Mouse (Mus musculus) hindbrain, embryonic 11.5 days (tissue): Measurements from ENCODE around the gene Snn. TPM values are rescaled to one million over a fixed set of nuclear protein-coding genes. Genes with fewer than 3 reads are reported as not detected.
A peak's percentile ranks its signal among the peaks of the same experiment; 100 is the strongest.
"Not testable (repeated sequence)": the region's sequence is repeated elsewhere in the genome, so short reads cannot be mapped to it uniquely, and the experiment has no call there.

Experiments
- ATAC-seq: fragments of 200-750 bp; cut with Nextera tagmentation; 2 replicates; pipeline ENCODE4 v1.8.0; 2017; ENCODE audit warnings: mild to moderate bottlenecking, moderate TSS enrichment, moderate library complexity; ENCODE audit not compliant: low FRiP score
- DNase-seq: peaks from one replicate; pipeline ENCODE4 v3.0.0-alpha.2; 2015; ENCODE audit warnings: low spot score
- H3K27ac ChIP-seq: fragments of 300-500 bp; sonication (generic); 2 replicates; pipeline ENCODE4 v1.5.1; 2014; ENCODE audit warnings: mild to moderate bottlenecking, low read depth, low read length
- H3K27me3 ChIP-seq: fragments of 300-500 bp; sonication (generic); 2 replicates; pipeline ENCODE4 v1.6.1; 2014; ENCODE audit warnings: mild to moderate bottlenecking, low read length, moderate library complexity, mixed read lengths; ENCODE audit not compliant: control insufficient read depth, insufficient read depth
- H3K36me3 ChIP-seq: fragments of 300-500 bp; sonication (generic); 2 replicates; pipeline ENCODE4 v1.6.1; 2014; ENCODE audit warnings: mild to moderate bottlenecking, low read length, moderate library complexity, mixed read lengths; ENCODE audit not compliant: control insufficient read depth, insufficient read depth
- H3K4me1 ChIP-seq: fragments of 300-500 bp; sonication (generic); replicated peaks from 2 replicates; pipeline ENCODE4 v1.6.1; 2014; ENCODE audit warnings: low read length, mixed read lengths; ENCODE audit not compliant: control insufficient read depth, insufficient read depth
- H3K4me2 ChIP-seq: fragments of 300-500 bp; sonication (generic); replicated peaks from 2 replicates; pipeline ENCODE4 v1.6.1; 2014; ENCODE audit warnings: mild to moderate bottlenecking, low read depth, low read length
- H3K4me3 ChIP-seq: fragments of 300-500 bp; sonication (generic); 2 replicates; pipeline ENCODE4 v1.5.1; 2014; ENCODE audit warnings: low read depth, low read length
- H3K9ac ChIP-seq: fragments of 300-500 bp; sonication (generic); 2 replicates; pipeline ENCODE4 v1.6.1; 2014; ENCODE audit warnings: low read depth, low read length
- H3K9me3 ChIP-seq: fragments of 300-500 bp; sonication (generic); 2 replicates; pipeline ENCODE4 v1.6.1; 2016; ENCODE audit warnings: low read length; ENCODE audit not compliant: control insufficient read depth
- WGBS: fragments of 180-500 bp; shearing (Covaris S2); extraction: QIAGEN DNeasy Blood & Tissue Kit; methylation state at CpG from one replicate; pipeline ENCODE4 v1.1.7; 2014; 5-methylcytosine and 5-hydroxymethylcytosine counted together
- polyA plus RNA-seq: library from polyadenylated mRNA; unstranded; fragments of >200 nt; fragmentation: Nextera tagmentation; extraction: Ambion mirVana; gene quantifications from 2 replicates; pipeline ENCODE4 v1.2.1, GENCODE M21; 2014

Snn gene
- polyA plus RNA-seq = 96.5 and 113 TPM in 2 replicates

- no peak within 1 kb of the TSS for H3K4me3 ChIP-seq
- H3K27me3 ChIP-seq = no peaks in the 10 kb centered on the region
- H3K4me2 ChIP-seq = no peak within 1 kb of the TSS
- no peaks in the 10 kb centered on the region for H3K9me3 ChIP-seq
- no peak within 1 kb of the TSS for H3K9ac ChIP-seq
- 88% methylated on average over 4 of the region's 4 CpGs for whole genome bisulfite sequencing
- no peak for DNase-seq
- H3K36me3 ChIP-seq = no peaks in the 10 kb centered on the region
- H3K4me1 ChIP-seq = 0 out of 2 replicates have a peak, but pooled peaks cover 4% of the 10 kb centered on the region
- no peak within 1 kb of the TSS for H3K27ac ChIP-seq
- ATAC-seq = no peak
Observed at GRCm38 (mm10) chr16:11060645-11061044, at the start of gene Snn. Gene Snn, plus strand, starts transcription at chr16:11060945.

GRCm38 (mm10) chr16:11011206-11011605, 49.5 kb upstream of the Snn start:
- WGBS = 73% methylated on average over 2 of the region's 2 CpGs
- no peak for ATAC-seq

GRCm38 (mm10) chr16:11011939-11012338, 48.8 kb upstream of the Snn start:
- H3K9ac ChIP-seq = no peak overlapping the region
- H3K36me3 ChIP-seq = no peaks in the 10 kb centered on the region
- ATAC-seq (no peak), DNase-seq (no peak)
- H3K27me3 ChIP-seq = no peaks in the 10 kb centered on the region
- H3K4me3 ChIP-seq = no peak overlapping the region
- H3K4me1 ChIP-seq = no peaks in the 10 kb centered on the region; the same call in 1 of the 2 replicates
- WGBS = 89% methylated on average over 4 of the region's 4 CpGs
- H3K9me3 ChIP-seq = no peaks in the 10 kb centered on the region
- H3K27ac ChIP-seq = no peak overlapping the region
- no peak overlapping the region for H3K4me2 ChIP-seq

More at GRCm38 (mm10) chr16:11011206-11011605, 49.5 kb upstream of the Snn start:
- H3K27me3 ChIP-seq = no peaks in the 10 kb centered on the region
- no peak for DNase-seq
- H3K9ac ChIP-seq = no peak overlapping the region
- H3K4me3 ChIP-seq = no peak overlapping the region
- H3K27ac ChIP-seq = no peak overlapping the region
- H3K9me3 ChIP-seq = no peaks in the 10 kb centered on the region
- no peaks in the 10 kb centered on the region for H3K36me3 ChIP-seq
- H3K4me1 ChIP-seq = no peaks in the 10 kb centered on the region; the same call in 1 of the 2 replicates
- no peak overlapping the region for H3K4me2 ChIP-seq

- peak overlapping the region; percentile 42; the same call in 1 of the 2 replicates for H3K27ac ChIP-seq
- H3K9ac ChIP-seq = no peak overlapping the region
- H3K27me3 ChIP-seq = no peaks in the 10 kb centered on the region
- H3K4me1 ChIP-seq = no peaks in the 10 kb centered on the region; the same call in 1 of the 2 replicates
- WGBS = 75% methylated on average over 11 of the region's 11 CpGs
- ATAC-seq = no peak
- H3K4me2 ChIP-seq = no peak overlapping the region
- no peaks in the 10 kb centered on the region for H3K9me3 ChIP-seq
- peak; percentile 35 for DNase-seq
- H3K36me3 ChIP-seq = no peaks in the 10 kb centered on the region
- no peak overlapping the region for H3K4me3 ChIP-seq
Observed at GRCm38 (mm10) chr16:11012571-11013463, 47.9 kb upstream of the Snn start.

- not testable (repeated sequence) for H3K9me3 ChIP-seq, H3K9ac ChIP-seq, H3K27ac ChIP-seq, H3K36me3 ChIP-seq, H3K27me3 ChIP-seq, H3K4me2 ChIP-seq, H3K4me1 ChIP-seq, H3K4me3 ChIP-seq, ATAC-seq, DNase-seq
- WGBS = 91% methylated on average over 11 of the region's 19 CpGs
Observed at GRCm38 (mm10) chr16:11013464-11014147, 47.1 kb upstream of the Snn start.

GRCm38 (mm10) chr16:11014407-11014806, 46.3 kb upstream of the Snn start:
- ATAC-seq = no peak
- 89% methylated on average over 3 of the region's 3 CpGs for WGBS
- no peak overlapping the region for H3K4me3 ChIP-seq
- H3K36me3 ChIP-seq = no peaks in the 10 kb centered on the region
- no peaks in the 10 kb centered on the region for H3K4me1 ChIP-seq
- H3K4me2 ChIP-seq = no peak overlapping the region
- no peak overlapping the region for H3K27ac ChIP-seq
- H3K27me3 ChIP-seq = no peaks in the 10 kb centered on the region
- DNase-seq = no peak
- H3K9ac ChIP-seq = no peak overlapping the region
- no peaks in the 10 kb centered on the region for H3K9me3 ChIP-seq

- ATAC-seq = no peak
Observed at GRCm38 (mm10) chr16:11016353-11016752, 44.4 kb upstream of the Snn start.

GRCm38 (mm10) chr16:11017807-11018595, 42.7 kb upstream of the Snn start:
- no peaks in the 10 kb centered on the region for H3K4me1 ChIP-seq
- DNase-seq = no peak
- H3K36me3 ChIP-seq = no peaks in the 10 kb centered on the region
- no peak overlapping the region for H3K4me2 ChIP-seq
- H3K9me3 ChIP-seq = no peaks in the 10 kb centered on the region
- no peak for ATAC-seq
- H3K4me3 ChIP-seq = no peak overlapping the region
- H3K9ac ChIP-seq = no peak overlapping the region
- WGBS = 61% methylated on average over 11 of the region's 11 CpGs
- no peaks in the 10 kb centered on the region for H3K27me3 ChIP-seq
- no peak overlapping the region for H3K27ac ChIP-seq

More at GRCm38 (mm10) chr16:11016353-11016752, 44.4 kb upstream of the Snn start:
- Histone ChIP-seq H3K4me1 (no peaks in the 10 kb centered on the region), H3K27me3 (no peaks in the 10 kb centered on the region), H3K4me2 (no peak overlapping the region), H3K36me3 (no peaks in the 10 kb centered on the region), H3K27ac (no peak overlapping the region), H3K4me3 (no peak overlapping the region), H3K9me3 (no peaks in the 10 kb centered on the region), H3K9ac (no peak overlapping the region)
- no peak for DNase-seq
- WGBS = 88% methylated on average over 4 of the region's 4 CpGs
